Mouse (Mus musculus) forebrain, embryonic 16.5 days (tissue): Measurements from ENCODE around the gene Dusp27. TPM values are rescaled to one million over a fixed set of nuclear protein-coding genes. Genes with fewer than 3 reads are reported as not detected.

Experiments
- ATAC-seq: fragments of 200-750 bp; cut with Nextera tagmentation; 2 replicates; pipeline ENCODE4 v1.8.0; 2017; ENCODE audit warnings: mild to moderate bottlenecking, moderate library complexity
- H3K27ac ChIP-seq: fragments of 300-500 bp; sonication (generic); 2 replicates; pipeline ENCODE4 v1.5.1; 2014; ENCODE audit warnings: low read length, control low read depth
- H3K27me3 ChIP-seq: fragments of 300-500 bp; sonication (generic); replicated peaks from 2 replicates; pipeline ENCODE4 v1.6.1; 2014; ENCODE audit warnings: low read length; ENCODE audit not compliant: control insufficient read depth, insufficient read depth
- H3K36me3 ChIP-seq: fragments of 300-500 bp; sonication (generic); 2 replicates; pipeline ENCODE4 v1.6.1; 2014; ENCODE audit not compliant: control insufficient read depth, insufficient read depth
- H3K4me1 ChIP-seq: fragments of 300-500 bp; sonication (generic); replicated peaks from 2 replicates; pipeline ENCODE4 v1.6.1; 2014; ENCODE audit warnings: low read length; ENCODE audit not compliant: control insufficient read depth, insufficient read depth
- H3K4me2 ChIP-seq: fragments of 300-500 bp; sonication (generic); 2 replicates; pipeline ENCODE4 v1.6.1; 2014; ENCODE audit warnings: mild to moderate bottlenecking, low read length, control low read depth
- H3K4me3 ChIP-seq: fragments of 300-500 bp; sonication (generic); replicated peaks from 2 replicates; pipeline ENCODE4 v1.5.1; 2014; ENCODE audit warnings: mild to moderate bottlenecking, low read length, control low read depth
- H3K9ac ChIP-seq: fragments of 300-500 bp; sonication (generic); replicated peaks from 2 replicates; pipeline ENCODE4 v1.6.1; 2014; ENCODE audit warnings: low read depth, low read length, control low read depth
- H3K9me3 ChIP-seq: fragments of 300-500 bp; sonication (generic); 2 replicates; pipeline ENCODE4 v1.6.1; 2016; ENCODE audit warnings: low read length; ENCODE audit not compliant: control insufficient read depth
- WGBS: fragments of 180-500 bp; shearing (Covaris S2); extraction: QIAGEN DNeasy Blood & Tissue Kit; methylation state at CpG from one replicate; pipeline ENCODE4 v1.1.7; 2014; 5-methylcytosine and 5-hydroxymethylcytosine counted together
- polyA plus RNA-seq: library from polyadenylated mRNA; unstranded; fragments of >200 nt; fragmentation: Nextera tagmentation; extraction: Ambion mirVana; gene quantifications from 2 replicates; pipeline ENCODE4 v1.2.1, GENCODE M21; 2015

Gene Dusp27
- polyA plus RNA-seq, 1 experiment from 2014 or later, result 1.1 TPM

- no peak for ATAC-seq
- no peak overlapping the region for H3K27ac ChIP-seq
Measured at GRCm38 (mm10) chr1:166060406-166060805, 67.3 kb downstream of the Dusp27 start.

GRCm38 (mm10) chr1:166056098-166056756, 71.5 kb downstream of the Dusp27 start:
- H3K27ac ChIP-seq, result no peak overlapping the region
- WGBS, result 18% methylated on average over 9 of the region's 9 CpGs
- H3K9me3 ChIP-seq, result no peaks in the 10 kb centered on the region
- peaks cover 7% of the 10 kb centered on the region; the same call in 1 of the 2 replicates for H3K4me1 ChIP-seq
- H3K36me3 ChIP-seq, result no peaks in the 10 kb centered on the region
- no peak overlapping the region for H3K4me2 ChIP-seq
- no peak for ATAC-seq
- H3K27me3 ChIP-seq, result peaks cover 10% of the 10 kb centered on the region; the same call in 1 of the 2 replicates
- no peak overlapping the region for H3K4me3 ChIP-seq
- H3K9ac ChIP-seq, result no peak overlapping the region

More at GRCm38 (mm10) chr1:166060406-166060805, 67.3 kb downstream of the Dusp27 start:
- Histone ChIP-seq H3K9ac (no peak overlapping the region), H3K27me3 (peaks cover 7% of the 10 kb centered on the region; the same call in 1 of the 2 replicates), H3K4me3 (no peak overlapping the region), H3K9me3 (no peaks in the 10 kb centered on the region), H3K4me2 (no peak overlapping the region), H3K4me1 (peaks cover 3% of the 10 kb centered on the region; the same call in 1 of the 2 replicates), H3K36me3 (no peaks in the 10 kb centered on the region)
- WGBS, result 45% methylated on average over 1 of the region's 1 CpGs

GRCm38 (mm10) chr1:166053285-166053955, 74.3 kb downstream of the Dusp27 start:
- no peak for ATAC-seq
- Histone ChIP-seq H3K4me2 (no peak overlapping the region), H3K9me3 (no peaks in the 10 kb centered on the region), H3K4me1 (peaks cover 16% of the 10 kb centered on the region), H3K27ac (no peak overlapping the region), H3K4me3 (no peak overlapping the region), H3K27me3 (peaks cover 10% of the 10 kb centered on the region; the same call in 1 of the 2 replicates), H3K36me3 (no peaks in the 10 kb centered on the region), H3K9ac (no peak overlapping the region)
- 29% methylated on average over 10 of the region's 10 CpGs for WGBS

- WGBS, result 12% methylated on average over 11 of the region's 11 CpGs
- H3K4me2 ChIP-seq, result peak overlapping the region; percentile 67
- no peaks in the 10 kb centered on the region for H3K36me3 ChIP-seq
- peak; percentile 54 for ATAC-seq
- no peak overlapping the region for H3K9ac ChIP-seq
- H3K27me3 ChIP-seq, result peaks cover 7% of the 10 kb centered on the region; the same call in 1 of the 2 replicates
- H3K27ac ChIP-seq, result no peak overlapping the region
- H3K4me3 ChIP-seq, result peak overlapping the region; percentile 49
- peaks cover 28% of the 10 kb centered on the region for H3K4me1 ChIP-seq
- no peaks in the 10 kb centered on the region for H3K9me3 ChIP-seq
Measured at GRCm38 (mm10) chr1:166049046-166049827, 78.5 kb downstream of the Dusp27 start.

- WGBS, result under 1% methylated on average over 23 of the region's 23 CpGs
- Histone ChIP-seq H3K36me3 (no peaks in the 10 kb centered on the region), H3K27me3 (peaks cover 7% of the 10 kb centered on the region; the same call in 1 of the 2 replicates), H3K4me3 (peak overlapping the region; percentile 49), H3K9me3 (no peaks in the 10 kb centered on the region), H3K4me1 (peaks cover 30% of the 10 kb centered on the region), H3K9ac (peak overlapping the region; percentile 52), H3K4me2 (peak overlapping the region; percentile 67), H3K27ac (no peak overlapping the region)
- peak; percentile 16; the same call in 1 of the 2 replicates for ATAC-seq
Measured at GRCm38 (mm10) chr1:166048230-166048911, 79.4 kb downstream of the Dusp27 start.

Other genes starting within 250 kb of the Dusp27 start
- gene Pou2f1, start 125.2 kb downstream of the Dusp27 start, polyA plus RNA-seq, result 22.7 and 22.9 TPM in 2 replicates
- gene Gpa33, start 2.3 kb upstream of the Dusp27 start, polyA plus RNA-seq, result not detected in 2 replicates
- not detected in 2 replicates for gene Mael, start 110.8 kb upstream of the Dusp27 start, polyA plus RNA-seq
- gene Ildr2, start 126.2 kb upstream of the Dusp27 start, polyA plus RNA-seq, result 2.9 and 3.2 TPM in 2 replicates